Mouse (Mus musculus) liver, embryonic 11.5 days (tissue): ENCODE measurements at regions not wholly inside any gene's neighbourhood (a gene's known extent, or its start where the extent isn't known, plus 50 kb on each side); places are given as distances from the start of the nearest gene placed in this dataset.
"Not testable (repeated sequence)": the region's sequence is repeated elsewhere in the genome, so short reads cannot be mapped to it uniquely, and the experiment has no call there.

ENCODE experiments used
- ATAC-seq: fragments of 200-750 bp; cut with Nextera tagmentation; replicated peaks from 2 replicates; pipeline ENCODE4 v1.8.0; 2017; ENCODE audit warnings: moderate number of reproducible peaks, mild to moderate bottlenecking, moderate TSS enrichment, moderate library complexity; ENCODE audit not compliant: low FRiP score
- DNase-seq: peaks from one replicate; pipeline ENCODE4 v3.0.0-alpha.2; 2017; ENCODE audit warnings: low spot score
- H3K27ac ChIP-seq: fragments of 300-500 bp; sonication (generic); 2 replicates; pipeline ENCODE4 v1.5.1; 2014; ENCODE audit warnings: mild to moderate bottlenecking, low read depth, low read length, control low read depth
- H3K27me3 ChIP-seq: fragments of 300-500 bp; sonication (generic); replicated peaks from 2 replicates; pipeline ENCODE4 v1.6.1; 2014; ENCODE audit warnings: low read length, mixed read lengths; ENCODE audit not compliant: control insufficient read depth, insufficient read depth
- H3K36me3 ChIP-seq: fragments of 300-500 bp; sonication (generic); 2 replicates; pipeline ENCODE4 v1.6.1; 2014; ENCODE audit warnings: mild to moderate bottlenecking, low read length, moderate library complexity, mixed read lengths; ENCODE audit not compliant: control insufficient read depth, insufficient read depth
- H3K4me1 ChIP-seq: fragments of 300-500 bp; sonication (generic); replicated peaks from 2 replicates; pipeline ENCODE4 v1.6.1; 2014; ENCODE audit warnings: low read length, mixed read lengths; ENCODE audit not compliant: control insufficient read depth, insufficient read depth
- H3K4me2 ChIP-seq: fragments of 300-500 bp; sonication (generic); 2 replicates; pipeline ENCODE4 v1.6.1; 2014; ENCODE audit warnings: mild to moderate bottlenecking, control low read depth, moderate library complexity
- H3K4me3 ChIP-seq: fragments of 300-500 bp; sonication (generic); 2 replicates; pipeline ENCODE4 v1.5.1; 2014; ENCODE audit warnings: low read depth, low read length, control low read depth
- H3K9ac ChIP-seq: fragments of 300-500 bp; sonication (generic); 2 replicates; pipeline ENCODE4 v1.6.1; 2014; ENCODE audit warnings: low read depth, low read length, control low read depth
- H3K9me3 ChIP-seq: fragments of 300-500 bp; sonication (generic); 2 replicates; pipeline ENCODE4 v1.6.1; 2016; ENCODE audit warnings: low read length, inconsistent platforms, mixed read lengths; ENCODE audit not compliant: control insufficient read depth
- WGBS: fragments of 180-500 bp; shearing (Covaris S2); extraction: QIAGEN DNeasy Blood & Tissue Kit; methylation state at CpG from one replicate; pipeline ENCODE4 v1.1.7; 2014; 5-methylcytosine and 5-hydroxymethylcytosine counted together

- no peaks in the 10 kb centered on the region for H3K4me1 ChIP-seq
- H3K4me3 ChIP-seq, result no peak overlapping the region
- no peak for DNase-seq
- no peak overlapping the region for H3K4me2 ChIP-seq
- WGBS, result 65% methylated on average over 6 of the region's 6 CpGs
- H3K36me3 ChIP-seq, result no peaks in the 10 kb centered on the region
- H3K27ac ChIP-seq, result no peak overlapping the region
- H3K27me3 ChIP-seq, result no peaks in the 10 kb centered on the region
- no peaks in the 10 kb centered on the region for H3K9me3 ChIP-seq
- ATAC-seq, result no peak
- no peak overlapping the region for H3K9ac ChIP-seq
Observed at GRCm38 (mm10) chr11:45398188-45398587, 453.7 kb upstream of the Clint1 start.

- Histone ChIP-seq H3K4me1 (no peaks in the 10 kb centered on the region), H3K4me3 (no peak overlapping the region), H3K9ac (no peak overlapping the region), H3K36me3 (no peaks in the 10 kb centered on the region), H3K27ac (no peak overlapping the region), H3K27me3 (no peaks in the 10 kb centered on the region), H3K4me2 (no peak overlapping the region), H3K9me3 (no peaks in the 10 kb centered on the region)
- DNase-seq (no peak), ATAC-seq (no peak)
- WGBS, result 54% methylated on average over 10 of the region's 10 CpGs
Observed at GRCm38 (mm10) chr11:45404377-45405029, 447.3 kb upstream of the Clint1 start.

- not testable (repeated sequence) for H3K27me3 ChIP-seq, ATAC-seq, H3K36me3 ChIP-seq, DNase-seq, H3K9me3 ChIP-seq, H3K9ac ChIP-seq, H3K4me1 ChIP-seq, H3K27ac ChIP-seq, H3K4me2 ChIP-seq, H3K4me3 ChIP-seq
Observed at GRCm38 (mm10) chr11:45424066-45424465, 427.8 kb upstream of the Clint1 start.

- H3K9ac ChIP-seq, result no peak overlapping the region
- no peak overlapping the region for H3K4me3 ChIP-seq
- no peaks in the 10 kb centered on the region for H3K27me3 ChIP-seq
- DNase-seq (no peak), ATAC-seq (no peak)
- no peak overlapping the region for H3K27ac ChIP-seq
- 56% methylated on average over 3 of the region's 3 CpGs for WGBS
- no peaks in the 10 kb centered on the region for H3K9me3 ChIP-seq
- H3K4me2 ChIP-seq, result no peak overlapping the region
- H3K36me3 ChIP-seq, result no peaks in the 10 kb centered on the region
- no peaks in the 10 kb centered on the region for H3K4me1 ChIP-seq
Observed at GRCm38 (mm10) chr11:45440937-45441720, 410.7 kb upstream of the Clint1 start.

GRCm38 (mm10) chr11:45446512-45446911 lies 405.3 kb upstream of the Clint1 start:
- Histone ChIP-seq H3K27ac (no peak overlapping the region), H3K9me3 (no peaks in the 10 kb centered on the region), H3K27me3 (no peaks in the 10 kb centered on the region), H3K4me2 (no peak overlapping the region), H3K9ac (no peak overlapping the region), H3K36me3 (no peaks in the 10 kb centered on the region), H3K4me1 (no peaks in the 10 kb centered on the region), H3K4me3 (no peak overlapping the region)
- DNase-seq (no peak), ATAC-seq (no peak)
- WGBS, result 68% methylated on average over 2 of the region's 2 CpGs

GRCm38 (mm10) chr11:45454234-45454633 lies 397.6 kb upstream of the Clint1 start:
- DNase-seq (no peak), ATAC-seq (no peak)
- H3K27me3 ChIP-seq, result no peaks in the 10 kb centered on the region
- no peak overlapping the region for H3K4me3 ChIP-seq
- H3K4me2 ChIP-seq, result no peak overlapping the region
- no peaks in the 10 kb centered on the region for H3K36me3 ChIP-seq
- no peaks in the 10 kb centered on the region for H3K9me3 ChIP-seq
- H3K9ac ChIP-seq, result no peak overlapping the region
- H3K27ac ChIP-seq, result no peak overlapping the region
- WGBS, result 86% methylated on average over 5 of the region's 5 CpGs
- H3K4me1 ChIP-seq, result no peaks in the 10 kb centered on the region

- Histone ChIP-seq H3K4me1 (no peaks in the 10 kb centered on the region), H3K9ac (no peak overlapping the region), H3K27ac (no peak overlapping the region), H3K36me3 (no peaks in the 10 kb centered on the region), H3K4me3 (no peak overlapping the region), H3K9me3 (no peaks in the 10 kb centered on the region), H3K4me2 (no peak overlapping the region), H3K27me3 (no peaks in the 10 kb centered on the region)
- ATAC-seq (no peak), DNase-seq (no peak)
- WGBS, result 71% methylated on average over 3 of the region's 3 CpGs
Observed at GRCm38 (mm10) chr11:45454933-45455332, 396.9 kb upstream of the Clint1 start.

- Histone ChIP-seq H3K4me2 (no peak overlapping the region), H3K27me3 (no peaks in the 10 kb centered on the region), H3K4me3 (no peak overlapping the region), H3K9ac (no peak overlapping the region), H3K36me3 (no peaks in the 10 kb centered on the region), H3K9me3 (no peaks in the 10 kb centered on the region), H3K27ac (no peak overlapping the region), H3K4me1 (no peaks in the 10 kb centered on the region)
- WGBS, result 56% methylated on average over 3 of the region's 3 CpGs
- ATAC-seq (no peak), DNase-seq (no peak)
Observed at GRCm38 (mm10) chr11:45456724-45457123, 395.1 kb upstream of the Clint1 start.

GRCm38 (mm10) chr11:45457597-45457996 lies 394.3 kb upstream of the Clint1 start:
- H3K9ac ChIP-seq, result no peak overlapping the region
- no peak overlapping the region for H3K4me2 ChIP-seq
- no peak for DNase-seq
- 65% methylated on average over 4 of the region's 4 CpGs for WGBS
- H3K9me3 ChIP-seq, result no peaks in the 10 kb centered on the region
- no peak for ATAC-seq
- H3K27me3 ChIP-seq, result no peaks in the 10 kb centered on the region
- H3K36me3 ChIP-seq, result no peaks in the 10 kb centered on the region
- no peak overlapping the region for H3K4me3 ChIP-seq
- no peak overlapping the region for H3K27ac ChIP-seq
- no peaks in the 10 kb centered on the region for H3K4me1 ChIP-seq
